Mouse (Mus musculus) midbrain, embryonic 11.5 days (tissue): ENCODE results near the gene Ror1. TPM values are rescaled to one million over a fixed set of nuclear protein-coding genes. Genes with fewer than 3 reads are reported as not detected.

Experiments used
- ATAC-seq: fragments of 200-750 bp; cut with Nextera tagmentation; 2 replicates; pipeline ENCODE4 v1.8.0; 2017; ENCODE audit warnings: moderate TSS enrichment, moderate library complexity; ENCODE audit not compliant: low FRiP score
- DNase-seq: peaks from one replicate; pipeline ENCODE4 v3.0.0; 2015; ENCODE audit warnings: low spot score; ENCODE audit errors: missing footprints
- H3K27ac ChIP-seq: fragments of 300-500 bp; sonication (generic); 2 replicates; pipeline ENCODE4 v1.5.1; 2014; ENCODE audit warnings: low read depth, low read length
- H3K27me3 ChIP-seq: fragments of 300-500 bp; sonication (generic); 2 replicates; pipeline ENCODE4 v1.6.1; 2014; ENCODE audit warnings: mild to moderate bottlenecking, low read length, moderate library complexity, mixed read lengths; ENCODE audit not compliant: control insufficient read depth, insufficient read depth
- H3K36me3 ChIP-seq: fragments of 300-500 bp; sonication (generic); 2 replicates; pipeline ENCODE4 v1.6.1; 2014; ENCODE audit warnings: mild to moderate bottlenecking, low read length, moderate library complexity, mixed read lengths; ENCODE audit not compliant: control insufficient read depth, insufficient read depth
- H3K4me1 ChIP-seq: fragments of 300-500 bp; sonication (generic); 2 replicates; pipeline ENCODE4 v1.6.1; 2014; ENCODE audit warnings: low read length; ENCODE audit not compliant: control insufficient read depth, insufficient read depth
- H3K4me2 ChIP-seq: fragments of 300-500 bp; sonication (generic); 2 replicates; pipeline ENCODE4 v1.6.1; 2014; ENCODE audit warnings: mild to moderate bottlenecking, moderate library complexity
- H3K4me3 ChIP-seq: fragments of 300-500 bp; sonication (generic); 2 replicates; pipeline ENCODE4 v1.5.1; 2014; ENCODE audit warnings: low read depth, low read length
- H3K9ac ChIP-seq: fragments of 300-500 bp; sonication (generic); 2 replicates; pipeline ENCODE4 v1.6.1; 2014; ENCODE audit warnings: low read length
- H3K9me3 ChIP-seq: fragments of 300-500 bp; sonication (generic); 2 replicates; pipeline ENCODE4 v1.6.1; 2016; ENCODE audit warnings: low read length; ENCODE audit not compliant: control insufficient read depth
- WGBS: fragments of 180-500 bp; shearing (Covaris S2); extraction: QIAGEN DNeasy Blood & Tissue Kit; methylation state at CpG from one replicate; pipeline ENCODE4 v1.1.7; 2014; 5-methylcytosine and 5-hydroxymethylcytosine counted together
- polyA plus RNA-seq: library from polyadenylated mRNA; unstranded; fragments of >200 nt; fragmentation: Nextera tagmentation; extraction: Ambion mirVana; gene quantifications from 2 replicates; pipeline ENCODE4 v1.2.1, GENCODE M21; 2014

The Ror1 gene
- polyA plus RNA-seq, 1 experiment from 2014 or later = 4.8 TPM

- Histone ChIP-seq H3K4me3 (no peak overlapping the region), H3K4me1 (peaks cover 4% of the 10 kb centered on the region; the same call in 1 of the 2 replicates), H3K27me3 (no peaks in the 10 kb centered on the region; the same call in 1 of the 2 replicates), H3K36me3 (no peaks in the 10 kb centered on the region), H3K9ac (no peak overlapping the region), H3K27ac (no peak overlapping the region), H3K4me2 (no peak overlapping the region), H3K9me3 (no peaks in the 10 kb centered on the region)
- no peak for DNase-seq
- WGBS = 26% methylated on average over 1 of the region's 1 CpGs
- no peak for ATAC-seq
These were observed 127.9 kb downstream of the Ror1 start for GRCm38 (mm10) chr4:100223532-100223931.

- Histone ChIP-seq H3K9me3 (no peaks in the 10 kb centered on the region), H3K4me2 (no peak overlapping the region), H3K36me3 (no peaks in the 10 kb centered on the region), H3K4me1 (peaks cover 4% of the 10 kb centered on the region; the same call in 1 of the 2 replicates), H3K9ac (no peak overlapping the region), H3K4me3 (no peak overlapping the region), H3K27ac (no peak overlapping the region), H3K27me3 (no peaks in the 10 kb centered on the region; the same call in 1 of the 2 replicates)
- no peak for DNase-seq
- 63% methylated on average over 3 of the region's 3 CpGs for WGBS
- no peak for ATAC-seq
These were observed 128.4 kb downstream of the Ror1 start for GRCm38 (mm10) chr4:100223965-100224364.

- H3K4me1 ChIP-seq = peaks cover 4% of the 10 kb centered on the region; the same call in 1 of the 2 replicates
- 74% methylated on average over 4 of the region's 4 CpGs for WGBS
- no peaks in the 10 kb centered on the region for H3K36me3 ChIP-seq
- H3K27ac ChIP-seq = no peak overlapping the region
- no peak for ATAC-seq
- no peaks in the 10 kb centered on the region; the same call in 1 of the 2 replicates for H3K27me3 ChIP-seq
- H3K4me2 ChIP-seq = no peak overlapping the region
- no peaks in the 10 kb centered on the region for H3K9me3 ChIP-seq
- H3K9ac ChIP-seq = no peak overlapping the region
- no peak overlapping the region for H3K4me3 ChIP-seq
- DNase-seq = no peak
These were observed 131.0 kb downstream of the Ror1 start for GRCm38 (mm10) chr4:100226619-100227018.

GRCm38 (mm10) chr4:100228106-100228505 is 132.5 kb downstream of the Ror1 start:
- ATAC-seq (no peak), DNase-seq (no peak)
- Histone ChIP-seq H3K4me1 (peaks cover 4% of the 10 kb centered on the region; the same call in 1 of the 2 replicates), H3K27me3 (no peaks in the 10 kb centered on the region), H3K4me3 (no peak overlapping the region), H3K27ac (no peak overlapping the region), H3K4me2 (no peak overlapping the region), H3K9me3 (no peaks in the 10 kb centered on the region), H3K36me3 (no peaks in the 10 kb centered on the region), H3K9ac (no peak overlapping the region)
- WGBS = 90% methylated on average over 3 of the region's 3 CpGs

GRCm38 (mm10) chr4:100230245-100230644 is 134.7 kb downstream of the Ror1 start:
- DNase-seq (no peak), ATAC-seq (no peak)
- H3K36me3 ChIP-seq = no peaks in the 10 kb centered on the region
- H3K4me1 ChIP-seq = no peaks in the 10 kb centered on the region
- WGBS = 89% methylated on average over 5 of the region's 5 CpGs
- no peak overlapping the region for H3K9ac ChIP-seq
- no peak overlapping the region for H3K4me2 ChIP-seq
- no peak overlapping the region for H3K4me3 ChIP-seq
- no peak overlapping the region for H3K27ac ChIP-seq
- no peaks in the 10 kb centered on the region for H3K9me3 ChIP-seq
- H3K27me3 ChIP-seq = no peaks in the 10 kb centered on the region

DNA sequence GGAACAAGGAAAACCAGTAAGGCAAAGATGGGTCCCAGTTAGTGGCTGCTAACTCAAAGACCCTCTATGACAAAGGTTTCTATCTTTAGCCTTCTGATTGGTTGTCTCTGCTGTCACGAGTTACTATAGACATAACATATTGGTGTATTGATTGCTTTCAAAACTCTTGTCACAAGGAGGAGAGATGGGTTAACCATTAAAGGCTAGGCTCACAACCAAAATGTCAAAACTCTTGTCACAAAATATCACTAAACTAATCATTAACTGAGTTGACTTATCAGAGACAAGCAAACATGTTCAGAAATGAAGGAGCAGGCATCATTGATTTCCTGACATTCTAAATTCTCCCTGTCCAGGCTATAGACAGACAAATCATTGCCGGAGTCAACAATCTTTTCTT is 135.4 kb downstream of the Ror1 start:
- H3K4me2 ChIP-seq = no peak overlapping the region
- H3K4me1 ChIP-seq = no peaks in the 10 kb centered on the region
- no peak overlapping the region for H3K4me3 ChIP-seq
- no peak for ATAC-seq
- 79% methylated on average over 2 of the region's 2 CpGs for WGBS
- no peak overlapping the region for H3K9ac ChIP-seq
- H3K9me3 ChIP-seq = no peaks in the 10 kb centered on the region
- no peaks in the 10 kb centered on the region for H3K36me3 ChIP-seq
- no peak overlapping the region for H3K27ac ChIP-seq
- no peaks in the 10 kb centered on the region for H3K27me3 ChIP-seq
- no peak for DNase-seq

DNA sequence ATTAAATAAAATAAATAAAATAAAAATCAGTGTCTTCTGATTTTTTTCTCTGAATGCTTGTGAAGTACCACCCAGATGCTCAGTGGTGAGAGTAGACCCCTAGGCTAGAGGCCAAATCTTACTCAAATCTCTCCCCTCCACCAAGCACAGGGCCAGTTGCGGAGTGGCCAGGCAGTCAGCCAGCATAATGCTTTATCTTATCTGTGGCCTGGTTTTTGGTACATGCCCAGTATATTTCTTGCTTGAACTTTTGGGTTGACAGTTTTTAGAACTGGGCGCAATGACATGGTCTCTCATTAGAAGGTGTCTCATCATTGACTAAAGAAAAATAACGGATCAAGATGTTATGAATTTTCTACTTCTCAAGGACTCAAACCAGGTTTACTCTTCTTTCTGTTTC is 136.3 kb downstream of the Ror1 start:
- H3K27me3 ChIP-seq = no peaks in the 10 kb centered on the region
- no peaks in the 10 kb centered on the region for H3K36me3 ChIP-seq
- no peaks in the 10 kb centered on the region for H3K4me1 ChIP-seq
- no peaks in the 10 kb centered on the region for H3K9me3 ChIP-seq
- H3K27ac ChIP-seq = no peak overlapping the region
- ATAC-seq = no peak
- no peak overlapping the region for H3K4me3 ChIP-seq
- 97% methylated on average over 3 of the region's 3 CpGs for WGBS
- DNase-seq = no peak
- no peak overlapping the region for H3K4me2 ChIP-seq
- no peak overlapping the region for H3K9ac ChIP-seq

DNA sequence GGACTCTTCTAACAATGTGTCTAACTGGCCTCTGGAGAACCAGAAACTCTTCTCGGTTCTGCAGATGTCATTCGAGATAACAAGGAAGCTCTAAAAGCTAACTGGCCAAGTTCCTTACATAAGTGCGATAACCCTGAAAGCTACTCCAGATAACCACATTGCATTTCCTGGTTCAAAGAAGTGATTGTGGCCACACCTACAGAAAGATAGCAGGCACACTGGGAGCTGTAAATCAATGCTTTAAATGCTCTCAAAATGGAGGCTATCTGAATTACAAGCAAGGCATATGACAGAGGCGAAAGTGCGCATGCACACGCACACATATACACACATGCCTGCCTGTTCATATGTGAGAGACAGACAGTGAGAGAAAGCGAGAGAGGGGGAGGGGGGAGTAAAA is 136.9 kb downstream of the Ror1 start:
- Histone ChIP-seq H3K9ac (no peak overlapping the region), H3K9me3 (no peaks in the 10 kb centered on the region), H3K4me3 (no peak overlapping the region), H3K36me3 (no peaks in the 10 kb centered on the region), H3K4me2 (no peak overlapping the region), H3K27ac (no peak overlapping the region), H3K27me3 (no peaks in the 10 kb centered on the region), H3K4me1 (no peaks in the 10 kb centered on the region)
- ATAC-seq (no peak), DNase-seq (no peak)
- WGBS = 92% methylated on average over 7 of the region's 7 CpGs

DNA sequence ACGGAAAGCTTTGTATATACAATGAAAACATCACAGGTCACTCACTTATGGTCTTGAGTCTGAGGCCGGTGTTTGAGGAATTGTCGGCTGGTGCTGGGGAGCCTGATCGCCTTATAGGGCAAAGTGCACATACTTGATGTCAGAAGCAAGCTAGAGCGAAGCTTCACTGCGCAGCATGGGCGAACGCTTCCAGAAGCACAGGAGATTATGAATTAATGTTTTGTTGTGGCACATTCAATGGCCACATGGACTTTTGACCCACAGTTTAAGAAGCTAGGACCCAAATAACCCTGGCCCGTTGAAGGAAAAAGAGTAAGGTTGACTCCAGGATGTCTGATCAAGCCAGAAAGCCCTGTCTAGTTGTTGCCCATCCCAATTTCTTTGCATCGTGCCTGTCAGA is 138.2 kb downstream of the Ror1 start:
- H3K4me3 ChIP-seq = no peak overlapping the region
- no peak overlapping the region for H3K9ac ChIP-seq
- no peak overlapping the region for H3K27ac ChIP-seq
- H3K27me3 ChIP-seq = no peaks in the 10 kb centered on the region
- no peaks in the 10 kb centered on the region for H3K4me1 ChIP-seq
- no peaks in the 10 kb centered on the region for H3K36me3 ChIP-seq
- 89% methylated on average over 10 of the region's 10 CpGs for WGBS
- DNase-seq (no peak), ATAC-seq (no peak)
- no peaks in the 10 kb centered on the region for H3K9me3 ChIP-seq
- no peak overlapping the region for H3K4me2 ChIP-seq

DNA sequence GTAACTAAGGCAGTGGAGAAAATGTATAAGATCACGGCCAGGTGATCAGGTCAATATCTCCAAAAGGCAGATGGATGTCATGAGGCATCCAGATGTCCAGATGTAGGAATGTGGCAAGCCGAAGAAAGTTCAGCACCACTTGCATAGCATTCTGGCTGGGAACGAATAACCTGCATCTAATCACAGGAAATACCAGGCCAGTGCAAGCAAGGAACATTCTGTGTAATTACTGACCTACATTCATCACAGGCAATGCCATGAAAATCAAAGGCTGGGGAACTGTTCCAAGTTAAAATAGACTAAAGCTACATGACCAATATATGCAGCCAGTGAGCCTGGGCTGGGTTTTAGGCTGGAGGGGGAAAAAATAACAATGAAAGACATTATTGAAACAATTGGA is 140.7 kb downstream of the Ror1 start:
- no peak for DNase-seq
- H3K27ac ChIP-seq = no peak overlapping the region
- H3K4me3 ChIP-seq = no peak overlapping the region
- no peak for ATAC-seq
- no peak overlapping the region for H3K4me2 ChIP-seq
- H3K36me3 ChIP-seq = no peaks in the 10 kb centered on the region
- H3K27me3 ChIP-seq = no peaks in the 10 kb centered on the region
- H3K9ac ChIP-seq = no peak overlapping the region
- WGBS = 88% methylated on average over 3 of the region's 3 CpGs
- no peaks in the 10 kb centered on the region for H3K4me1 ChIP-seq
- H3K9me3 ChIP-seq = no peaks in the 10 kb centered on the region
